Mouse (Mus musculus): ENCODE results near the gene Tomm34.

DNA sequence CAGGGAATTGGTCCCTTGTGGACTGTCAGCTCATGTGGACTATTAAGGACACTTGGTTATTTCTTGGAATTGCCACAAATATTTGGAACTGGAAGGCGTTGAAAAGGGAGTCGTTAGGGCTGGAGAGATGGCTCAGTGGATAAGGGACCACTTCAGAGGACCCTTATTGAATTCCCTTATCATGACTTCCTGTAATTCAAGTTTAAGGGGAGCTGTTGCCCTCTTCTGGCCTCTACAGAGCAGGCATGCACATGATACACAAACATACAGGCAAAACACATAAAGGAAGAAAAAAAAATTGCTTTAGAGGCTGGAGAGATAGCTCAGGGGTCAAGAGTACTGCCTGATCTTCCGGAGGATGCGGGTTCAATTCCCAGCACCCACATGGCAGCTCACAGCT, 51.0 kb downstream of the Tomm34 start:
- TF ChIP-seq CTCF (conservative IDR thresholded peaks at IDR 0.05; ENCODE audit: low read length), result no peak
- TF ChIP-seq POU5F1 (IDR thresholded peaks at IDR 0.05; ENCODE audit: borderline replicate concordance, low read length), result no peak

Data from E14TG2a.4 (cell line).